Mouse (Mus musculus) embryonic facial prominence, embryonic 12.5 days (tissue): Measurements from ENCODE around the gene Gm10401. TPM values are rescaled to one million over a fixed set of nuclear protein-coding genes. Genes with fewer than 3 reads are reported as not detected.

Experiments
- polyA plus RNA-seq: library from polyadenylated mRNA; unstranded; fragments of >200 nt; fragmentation: Nextera tagmentation; extraction: Ambion mirVana; gene quantifications from 2 replicates; pipeline ENCODE4 v1.2.1, GENCODE M21; 2016

Gm10401 gene
- polyA plus RNA-seq, 1 experiment from 2014 or later, result 31.3 TPM

Other genes starting within 250 kb of the Gm10401 start
- not detected in 2 replicates for gene 4930519G04Rik, start 244.6 kb downstream of the Gm10401 start, polyA plus RNA-seq
- 0.28 and 0.39 TPM in 2 replicates for gene Gm9936, start 239.6 kb downstream of the Gm10401 start, polyA plus RNA-seq
- 2.4 and 4.2 TPM in 2 replicates for gene Oasl2, start 201.4 kb downstream of the Gm10401 start, polyA plus RNA-seq
- gene Oasl1, start 175.1 kb downstream of the Gm10401 start, polyA plus RNA-seq, result 0.38 and 0.65 TPM in 2 replicates
- gene 2210016L21Rik, start 156.1 kb downstream of the Gm10401 start, polyA plus RNA-seq, result 65.4 and 73.8 TPM in 2 replicates
- gene Hnf1a, start 127.2 kb downstream of the Gm10401 start, polyA plus RNA-seq, result 0.05 TPM in 1 of 2 replicates, not detected in the other
- 19.9 and 32.7 TPM in 2 replicates for gene Sppl3, start 87.2 kb downstream of the Gm10401 start, polyA plus RNA-seq
- gene Acads, start 21.1 kb upstream of the Gm10401 start, polyA plus RNA-seq, result 52.4 and 52.8 TPM in 2 replicates
- gene Unc119b, start 36.7 kb upstream of the Gm10401 start, polyA plus RNA-seq, result 56.0 and 56.3 TPM in 2 replicates
- gene Mlec, start 59.9 kb upstream of the Gm10401 start, polyA plus RNA-seq, result 82.1 and 86.6 TPM in 2 replicates
- gene Cabp1, start 96.1 kb upstream of the Gm10401 start, polyA plus RNA-seq, result 2.6 and 4.7 TPM in 2 replicates
- 82.1 and 93.4 TPM in 2 replicates for gene Pop5, start 137.5 kb upstream of the Gm10401 start, polyA plus RNA-seq
- 184 and 187 TPM in 2 replicates for gene Rnf10, start 174.6 kb upstream of the Gm10401 start, polyA plus RNA-seq
- 45.5 and 46.2 TPM in 2 replicates for gene Coq5, start 181.4 kb upstream of the Gm10401 start, polyA plus RNA-seq
- gene Dynll1, start 202.7 kb upstream of the Gm10401 start, polyA plus RNA-seq, result 1,589 and 1,712 TPM in 2 replicates
- gene Srsf9, start 228.9 kb upstream of the Gm10401 start, polyA plus RNA-seq, result 418 and 420 TPM in 2 replicates
- 29.0 and 30.0 TPM in 2 replicates for gene Gatc, start 242.9 kb upstream of the Gm10401 start, polyA plus RNA-seq
- gene Triap1, start 242.9 kb upstream of the Gm10401 start, polyA plus RNA-seq, result 55.5 and 56.7 TPM in 2 replicates